Mouse (Mus musculus) thymus, postnatal 0 days (tissue): Measurements from ENCODE around the gene Smndc1. TPM values are rescaled to one million over a fixed set of nuclear protein-coding genes. Genes with fewer than 3 reads are reported as not detected.
A peak's percentile ranks its signal among the peaks of the same experiment; 100 is the strongest.

Experiments
- DNase-seq: peaks from one replicate; pipeline ENCODE4 v3.0.0-alpha.2; 2015; ENCODE audit warnings: low spot score
- polyA plus RNA-seq: library from polyadenylated mRNA; unstranded; fragments of >200 nt; fragmentation: Nextera tagmentation; extraction: Ambion mirVana; gene quantifications from 2 replicates; pipeline ENCODE4 v1.2.1, GENCODE M21; 2015

Smndc1 gene
- polyA plus RNA-seq, 1 experiment from 2014 or later = 66.0 TPM

DNA sequence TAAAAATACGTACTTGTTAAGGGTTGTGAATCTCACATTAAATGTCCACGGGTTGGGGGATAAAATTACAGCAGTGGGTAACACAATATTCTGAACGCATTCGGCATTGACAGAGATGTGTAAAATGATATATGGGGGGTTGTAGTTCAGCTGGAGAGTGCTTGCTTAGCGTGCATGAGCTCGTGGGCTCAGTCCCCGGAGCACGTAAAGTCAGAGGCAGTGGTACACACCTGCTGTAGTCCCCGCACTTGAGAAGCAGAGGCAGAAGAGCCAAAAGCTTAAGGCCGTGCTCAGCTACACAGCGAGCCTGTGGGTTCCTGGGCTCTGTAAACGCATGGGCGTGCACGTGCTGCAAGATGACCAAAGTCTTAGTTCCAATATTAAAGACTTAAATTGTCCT lies 44.6 kb downstream of the Smndc1 start:
- no peak for DNase-seq

DNA sequence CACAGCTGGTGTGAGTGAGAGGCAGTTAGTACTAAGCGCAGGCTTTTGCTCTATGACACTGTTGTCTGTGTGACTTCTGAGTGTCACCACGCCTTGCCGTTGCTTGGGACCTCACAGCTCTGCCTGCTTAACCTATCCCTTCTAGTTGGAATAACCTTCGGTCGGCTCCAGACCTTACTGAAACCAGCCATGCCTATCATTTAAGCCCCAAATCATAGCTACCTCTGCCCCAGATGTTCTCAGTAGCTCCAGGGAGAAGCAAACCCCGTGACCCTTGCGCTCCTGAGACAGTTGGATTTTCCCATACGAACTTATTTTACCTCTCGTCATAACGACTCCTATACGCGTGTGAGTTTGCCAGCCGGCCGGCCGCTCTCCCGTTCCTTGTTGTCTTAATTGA lies 46.3 kb downstream of the Smndc1 start:
- no peak for DNase-seq

DNA sequence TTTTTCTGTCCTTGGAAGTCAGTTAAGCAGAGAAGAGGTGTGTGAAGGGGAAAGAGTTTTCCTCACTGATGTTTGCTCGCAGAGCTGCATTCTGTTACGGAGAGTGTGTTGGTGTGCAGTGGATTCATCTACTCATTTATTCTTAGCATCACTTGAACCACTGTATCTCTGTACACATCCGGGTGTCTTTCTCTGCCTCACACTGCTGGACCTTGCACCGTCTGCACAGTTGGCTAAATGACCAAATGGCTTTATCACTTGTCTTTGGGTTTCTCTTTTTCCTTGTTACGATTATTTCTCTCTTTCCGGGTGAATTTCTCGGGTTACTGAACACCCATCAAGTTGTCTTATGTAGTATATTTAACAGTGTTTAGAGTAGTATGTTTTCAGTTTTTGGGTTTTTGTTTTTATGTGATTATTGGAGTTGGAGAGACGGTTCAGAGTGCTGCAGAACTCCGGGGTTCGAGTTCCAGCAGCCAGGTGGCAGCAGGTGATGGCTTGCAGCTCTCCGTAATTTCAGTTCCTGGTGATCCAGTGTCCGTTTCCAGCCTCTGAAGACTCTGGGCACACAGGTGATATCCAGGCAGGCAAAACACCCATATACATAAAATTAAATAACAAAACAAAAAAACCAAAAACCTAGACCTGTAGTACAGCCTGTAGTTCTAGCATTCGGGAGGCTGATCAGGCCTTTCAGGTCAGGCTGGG lies 47.0 kb downstream of the Smndc1 start:
- no peak for DNase-seq

- DNase-seq = no peak
Measured at GRCm38 (mm10) chr19:53340423-53340822, 50.0 kb downstream of the Smndc1 start.

DNA sequence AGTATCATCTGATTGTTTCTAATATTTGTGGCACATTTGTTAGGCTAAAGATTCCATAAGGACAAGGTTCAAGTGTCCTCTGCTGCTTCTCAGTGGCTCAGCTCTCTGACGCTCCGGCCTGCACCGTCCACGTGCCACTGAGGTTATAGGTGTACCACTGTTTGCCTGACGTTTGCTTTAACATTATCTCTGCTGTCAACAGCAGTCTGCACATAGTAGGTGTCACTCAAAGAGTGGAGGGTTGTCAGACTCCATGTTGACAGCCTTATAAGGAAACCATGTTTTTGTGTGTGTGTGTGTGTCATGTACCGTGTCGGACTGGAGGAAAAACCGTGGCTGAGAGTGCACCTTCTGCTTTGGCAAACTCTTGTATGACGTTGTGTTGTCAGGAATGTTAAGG lies 55.1 kb downstream of the Smndc1 start:
- no peak for DNase-seq

GRCm38 (mm10) chr19:53333730-53334129 lies 56.6 kb downstream of the Smndc1 start:
- no peak for DNase-seq

GRCm38 (mm10) chr19:53331882-53332500 lies 58.4 kb downstream of the Smndc1 start:
- DNase-seq = no peak

- DNase-seq = peak; percentile 68
Measured at GRCm38 (mm10) chr19:53329992-53330381, 60.4 kb downstream of the Smndc1 start.

Other genes starting within 250 kb of the Smndc1 start
- gene Mxi1, start 80.1 kb downstream of the Smndc1 start, polyA plus RNA-seq = 40.5 and 45.0 TPM in 2 replicates
- 2.1 and 2.5 TPM in 2 replicates for gene Gm10197, start 18.8 kb downstream of the Smndc1 start, polyA plus RNA-seq
- gene Dusp5, start 138.5 kb upstream of the Smndc1 start, polyA plus RNA-seq = 33.2 and 34.4 TPM in 2 replicates
- gene Nutf2-ps1, start 198.5 kb upstream of the Smndc1 start, polyA plus RNA-seq = 267 and 304 TPM in 2 replicates
- 67.0 and 72.5 TPM in 2 replicates for gene Smc3, start 209.8 kb upstream of the Smndc1 start, polyA plus RNA-seq